Mouse (Mus musculus) kidney, postnatal 14 days (tissue): ENCODE measurements around the gene Tcf23.

Experiments
- DNase-seq: peaks from one replicate; pipeline ENCODE4 v3.0.0; 2022; ENCODE audit warnings: mixed read lengths

The Tcf23 gene

DNA sequence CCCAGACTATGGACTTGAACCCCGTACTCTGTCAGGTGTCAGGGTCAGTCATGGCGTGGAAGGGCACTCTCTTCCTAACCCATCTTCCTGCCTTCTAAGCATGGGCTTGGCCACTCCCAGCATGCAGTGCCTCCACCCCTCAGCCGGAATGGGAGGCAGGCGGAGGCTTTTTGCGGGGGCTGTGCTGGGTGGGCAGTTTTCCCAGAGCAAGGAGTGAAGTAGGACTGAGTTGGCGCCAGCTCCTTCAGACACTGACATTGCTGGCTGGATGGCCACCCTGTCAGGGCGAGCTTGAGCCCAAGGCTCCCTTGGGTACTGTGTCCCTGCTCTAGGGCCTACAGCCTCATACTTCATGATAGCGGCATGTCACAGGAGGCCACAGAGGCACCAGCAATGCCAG, at the start of gene Tcf23:
TSS of gene Tcf23 (plus strand) at position 247 of the 400 bp plus-strand sequence.
- peak; percentile 58 for DNase-seq

DNA sequence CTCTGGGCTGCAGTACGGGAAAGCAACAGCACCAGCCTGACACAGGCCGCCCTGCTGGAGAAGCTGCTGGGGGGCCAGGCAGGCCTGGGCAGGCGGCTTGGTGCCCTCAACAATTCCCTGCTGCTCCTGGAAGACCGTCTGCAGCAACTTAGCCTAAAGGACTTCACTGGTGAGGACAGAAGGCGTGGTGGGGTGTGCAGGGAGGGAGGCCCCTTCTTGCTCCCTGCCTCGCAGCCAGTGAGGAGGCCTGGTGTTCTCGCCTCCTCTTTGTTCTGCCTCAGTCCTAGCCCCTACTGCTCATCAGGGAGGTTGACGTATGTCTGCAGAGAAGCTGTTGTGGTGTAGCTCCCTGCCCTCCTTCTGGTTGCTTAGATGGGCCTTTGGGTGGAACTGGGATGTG, 49.8 kb upstream of the Tcf23 start:
- no peak for DNase-seq

- no peak for DNase-seq
Measured at GRCm38 (mm10) chr5:30919831-30920614, 48.4 kb upstream of the Tcf23 start.

DNA sequence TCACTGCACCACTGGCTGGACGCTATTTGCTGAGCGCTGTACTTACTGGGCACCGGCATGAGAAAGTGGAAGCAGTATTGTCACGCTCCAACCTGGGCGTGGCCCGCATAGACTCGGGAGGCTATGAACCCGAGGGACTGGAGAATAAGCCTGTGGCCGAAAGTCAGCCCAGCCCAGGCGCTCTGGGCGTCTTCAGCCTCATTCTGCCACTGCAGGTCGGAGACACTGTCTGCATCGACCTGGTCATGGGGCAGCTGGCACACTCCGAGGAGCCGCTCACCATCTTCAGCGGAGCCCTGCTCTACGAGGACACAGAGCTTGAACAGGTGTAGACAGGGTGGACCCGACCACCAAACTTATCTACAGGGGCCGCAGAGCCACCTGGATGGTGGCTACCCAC, 47.8 kb upstream of the Tcf23 start:
- DNase-seq = no peak

- DNase-seq = peak; percentile 94
Measured at GRCm38 (mm10) chr5:30921256-30922033, 47.0 kb upstream of the Tcf23 start, which contains the start of gene Khk. TSS of gene Khk (plus strand) at chr5:30921431.

- no peak for DNase-seq
Measured at GRCm38 (mm10) chr5:30922581-30923041, 45.9 kb upstream of the Tcf23 start.

DNA sequence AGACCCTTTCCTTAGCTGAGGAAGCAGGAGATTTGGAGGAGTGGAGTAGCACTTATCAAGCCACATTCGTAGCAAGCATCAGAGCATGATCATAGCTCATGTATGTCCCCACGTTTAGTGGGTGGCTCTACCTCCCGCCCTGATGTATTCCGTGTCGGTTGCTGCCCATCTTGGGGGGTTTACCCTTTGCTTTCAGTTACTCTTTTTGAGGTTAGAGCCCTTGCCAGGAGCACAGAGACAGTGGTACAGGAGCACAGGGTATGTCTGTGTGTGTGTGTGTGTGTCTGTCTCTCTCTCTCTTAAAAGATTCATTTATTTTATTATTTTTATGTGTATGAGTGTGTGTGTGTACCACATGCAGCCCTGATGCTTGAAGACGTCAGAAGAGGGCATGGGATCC, 45.3 kb upstream of the Tcf23 start:
- no peak for DNase-seq

DNA sequence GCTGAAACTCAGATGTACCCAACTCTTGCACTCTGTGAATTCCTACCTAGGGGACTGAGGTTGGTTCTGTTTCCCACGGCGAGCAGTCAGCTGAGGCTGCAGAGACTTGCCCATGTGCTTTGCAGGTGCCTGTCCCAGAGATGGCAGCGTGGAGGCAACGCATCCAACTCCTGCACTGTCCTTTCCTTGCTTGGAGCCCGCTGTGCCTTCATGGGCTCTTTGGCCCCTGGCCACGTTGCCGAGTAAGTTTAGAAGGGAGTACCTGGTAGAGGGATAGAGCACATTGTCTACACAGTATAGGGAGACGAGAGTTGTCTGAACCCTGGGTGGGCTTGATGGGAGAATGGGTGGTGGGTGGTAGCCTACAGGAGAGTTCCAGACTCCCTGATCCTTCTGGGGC, 43.8 kb upstream of the Tcf23 start:
- no peak for DNase-seq

DNA sequence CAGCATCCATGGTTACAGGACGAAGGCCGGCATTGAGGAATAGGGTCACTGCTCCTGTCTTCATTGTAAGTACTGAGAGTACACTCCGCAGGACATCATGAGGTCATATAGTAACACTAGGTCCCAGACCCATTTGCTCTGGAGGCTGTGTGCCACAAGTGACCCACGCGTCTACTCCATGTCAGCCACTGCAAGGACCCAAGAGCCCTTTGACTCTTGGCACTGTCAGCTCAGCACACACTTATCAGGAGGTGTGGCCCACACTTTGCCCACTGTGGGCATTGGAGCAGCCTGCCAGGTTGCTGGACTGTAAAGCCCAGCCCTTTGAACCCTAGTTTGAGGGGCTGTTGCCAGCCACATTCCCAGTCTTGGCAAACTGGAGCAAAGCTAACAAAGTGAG, 43.2 kb upstream of the Tcf23 start:
- DNase-seq = peak; percentile 87

- peak; percentile 78 for DNase-seq
Measured at GRCm38 (mm10) chr5:30926073-30926472, 42.4 kb upstream of the Tcf23 start.

GRCm38 (mm10) chr5:30927945-30928529, 40.4 kb upstream of the Tcf23 start:
- peak; percentile 33 for DNase-seq

DNA sequence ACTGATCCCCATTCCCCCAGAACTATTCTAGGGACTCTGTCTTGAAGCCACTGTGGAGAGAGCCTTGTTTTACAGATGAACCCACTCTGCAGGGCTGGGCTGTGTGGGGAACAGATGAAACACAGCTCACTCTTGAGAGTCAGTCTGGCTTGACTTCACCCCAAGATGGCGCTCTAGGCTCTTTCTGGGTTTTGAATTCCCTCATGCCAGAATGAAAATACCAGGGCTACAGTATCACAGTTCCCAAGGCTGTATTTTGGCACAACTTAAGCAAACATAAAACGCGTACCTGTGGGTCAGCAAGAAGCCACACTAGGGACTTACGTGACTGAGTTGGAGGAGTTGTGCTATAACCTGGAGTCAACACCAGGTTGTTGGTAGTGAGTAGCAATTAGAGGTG, 38.3 kb upstream of the Tcf23 start:
- DNase-seq = peak; percentile 79

DNA sequence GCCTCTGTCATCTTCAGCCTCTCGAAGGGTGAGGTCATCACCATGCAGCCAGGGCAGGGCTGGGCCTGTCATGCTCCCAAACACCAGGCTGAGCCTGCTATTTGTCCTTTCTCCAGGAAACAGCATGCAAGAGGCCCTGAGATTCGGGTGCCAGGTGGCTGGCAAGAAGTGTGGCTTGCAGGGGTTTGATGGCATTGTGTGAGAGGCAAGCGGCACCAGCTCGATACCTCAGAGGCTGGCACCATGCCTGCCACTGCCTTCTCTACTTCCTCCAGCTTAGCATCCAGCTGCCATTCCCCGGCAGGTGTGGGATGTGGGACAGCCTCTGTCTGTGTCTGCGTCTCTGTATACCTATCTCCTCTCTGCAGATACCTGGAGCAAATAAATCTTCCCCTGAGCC, 37.6 kb upstream of the Tcf23 start:
- DNase-seq = no peak

- DNase-seq = no peak
Measured at GRCm38 (mm10) chr5:30931378-30931777, 37.1 kb upstream of the Tcf23 start.

GRCm38 (mm10) chr5:30933705-30934104, 34.8 kb upstream of the Tcf23 start:
- DNase-seq = no peak

GRCm38 (mm10) chr5:30934725-30935461, 33.6 kb upstream of the Tcf23 start:
- no peak for DNase-seq

DNA sequence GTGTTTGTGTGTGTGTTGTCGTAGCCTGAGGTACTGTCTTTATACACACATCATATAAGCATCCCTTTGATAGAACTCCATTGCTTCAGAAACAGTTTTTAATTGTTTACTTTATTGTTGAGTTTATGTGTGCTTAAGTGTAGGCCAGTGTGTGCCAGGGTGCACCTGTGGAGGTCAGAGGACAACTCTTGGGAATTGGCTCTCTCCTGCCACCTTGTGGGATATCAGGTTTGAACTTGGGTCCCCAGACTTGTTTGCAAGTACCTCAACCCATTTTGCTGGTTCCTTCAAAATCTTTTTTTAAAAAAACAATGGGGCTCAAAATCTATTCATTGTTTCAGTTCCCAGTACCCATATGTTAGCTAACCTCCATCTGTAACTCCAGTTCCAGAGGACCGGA, 25.5 kb upstream of the Tcf23 start:
- no peak for DNase-seq

DNA sequence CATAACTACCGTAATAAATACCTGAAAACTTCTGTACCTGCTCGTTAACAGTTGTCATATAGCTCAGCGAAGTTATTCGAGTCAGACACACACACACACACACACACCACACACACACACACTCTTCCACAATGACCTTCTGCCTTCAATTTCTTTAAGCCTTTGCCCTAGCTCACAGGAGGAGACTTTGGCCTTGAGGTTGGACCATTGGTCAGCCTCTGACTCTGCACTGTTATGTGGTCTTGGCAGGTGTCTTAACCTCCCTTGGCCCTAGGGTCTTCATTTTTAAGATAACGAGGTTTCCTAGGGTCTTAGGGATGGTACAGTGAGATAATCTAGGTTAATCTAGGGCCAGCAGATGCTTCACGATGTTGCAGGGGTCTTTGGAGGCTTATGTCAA, 24.1 kb upstream of the Tcf23 start:
- DNase-seq = no peak

GRCm38 (mm10) chr5:30944956-30945781, 23.3 kb upstream of the Tcf23 start, which contains the start of gene Cgref1:
TSS of gene Cgref1 (minus strand) at chr5:30945591.
- peak; percentile 83 for DNase-seq

DNA sequence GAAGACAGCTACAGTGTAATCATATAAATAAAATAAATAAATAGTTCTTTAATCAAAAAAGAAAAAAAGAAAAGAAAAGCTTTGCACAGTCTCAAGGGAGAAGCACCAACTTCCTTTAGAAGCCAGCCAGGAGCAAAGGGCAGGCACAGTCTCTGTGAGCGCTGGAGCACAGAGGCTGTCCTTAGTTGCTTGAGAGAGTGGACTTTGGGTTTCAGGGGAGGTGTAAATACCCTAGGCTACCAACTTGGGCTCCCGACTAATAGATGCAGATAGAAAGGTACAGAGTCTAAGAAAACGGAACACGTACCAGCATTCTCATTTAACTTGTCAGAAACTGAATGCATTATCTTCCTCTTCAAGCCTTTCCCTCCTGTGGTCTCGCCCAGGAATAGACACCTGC, 19.8 kb upstream of the Tcf23 start:
- DNase-seq = peak; percentile 67

DNA sequence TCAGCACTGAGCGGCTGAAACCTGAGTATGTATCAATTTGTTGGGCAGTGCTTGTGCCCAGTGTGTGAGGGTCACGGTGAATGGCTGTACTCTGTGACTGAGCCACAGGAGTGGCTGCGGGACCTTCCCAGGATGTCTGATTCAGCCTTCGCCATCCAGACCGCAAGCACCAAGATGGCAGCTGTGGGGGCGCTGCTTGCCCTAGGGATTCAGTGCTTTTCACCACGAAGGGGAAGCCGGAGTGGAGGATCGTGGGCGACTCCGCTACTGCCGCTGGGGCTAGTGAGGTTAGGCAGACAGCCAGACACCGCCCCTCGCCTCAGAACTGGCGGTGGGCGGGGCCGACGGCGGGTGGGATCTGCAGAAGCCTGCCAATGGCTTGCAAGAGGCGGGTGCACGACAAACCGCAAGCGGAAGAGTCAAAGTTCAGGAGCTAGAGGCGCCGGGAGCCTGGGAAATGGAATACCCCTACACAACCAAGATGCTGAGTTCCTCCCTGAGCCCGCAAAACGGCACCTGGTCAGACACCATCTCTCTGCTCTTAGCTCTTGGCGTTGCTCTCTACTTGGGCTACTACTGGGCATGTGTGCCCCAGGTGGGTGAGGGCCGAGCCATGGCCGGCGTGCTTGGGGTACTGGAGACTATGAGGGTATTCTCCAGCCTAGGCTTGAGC, 18.7 kb upstream of the Tcf23 start:
- DNase-seq = peak; percentile 97
